Mouse (Mus musculus) testis, postnatal 10 days (tissue): ENCODE results near the gene Cat.

Experiments used
- DNase-seq: peaks from one replicate; pipeline ENCODE4 v3.0.0; 2021; ENCODE audit warnings: low spot score

Cat gene

DNA sequence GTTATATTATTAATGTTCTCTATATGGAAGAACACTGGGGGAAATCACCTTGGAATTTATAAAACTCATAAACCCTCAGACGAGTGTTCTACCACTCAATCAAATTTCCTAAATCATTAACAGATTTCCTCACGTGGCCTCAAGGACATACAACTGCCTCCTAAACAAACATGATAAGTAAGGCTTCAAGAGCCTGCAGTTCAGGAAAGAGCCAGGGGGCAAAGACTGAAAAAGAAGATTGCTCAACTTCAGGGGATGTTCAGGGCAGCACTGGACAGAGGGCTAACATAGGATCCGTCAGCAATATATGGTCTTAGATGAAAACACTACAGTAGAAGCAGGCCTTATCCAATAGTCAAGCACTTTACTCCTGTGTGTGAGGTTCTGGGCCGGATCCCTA lies 7.5 kb downstream of the Cat start:
- DNase-seq: no peak

DNA sequence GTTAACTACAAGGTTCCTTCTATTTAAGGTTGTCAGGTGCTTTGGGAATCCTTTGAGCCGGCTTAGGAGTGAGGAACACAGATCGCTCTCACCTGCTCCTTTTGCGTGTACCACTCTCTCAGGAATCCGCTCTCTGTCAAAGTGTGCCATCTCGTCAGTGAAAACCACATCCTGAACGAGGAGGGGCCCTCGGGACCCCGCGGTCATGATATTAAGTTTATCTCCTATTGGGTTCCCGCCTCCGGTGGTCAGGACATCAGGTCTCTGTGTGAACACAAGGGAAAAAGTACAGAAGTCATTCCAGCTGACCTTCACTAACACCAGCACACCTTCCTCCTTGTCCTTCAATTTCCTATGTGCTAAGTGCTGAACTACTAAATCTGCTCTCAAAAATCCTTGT lies 8.3 kb downstream of the Cat start:
- no peak for DNase-seq

DNA sequence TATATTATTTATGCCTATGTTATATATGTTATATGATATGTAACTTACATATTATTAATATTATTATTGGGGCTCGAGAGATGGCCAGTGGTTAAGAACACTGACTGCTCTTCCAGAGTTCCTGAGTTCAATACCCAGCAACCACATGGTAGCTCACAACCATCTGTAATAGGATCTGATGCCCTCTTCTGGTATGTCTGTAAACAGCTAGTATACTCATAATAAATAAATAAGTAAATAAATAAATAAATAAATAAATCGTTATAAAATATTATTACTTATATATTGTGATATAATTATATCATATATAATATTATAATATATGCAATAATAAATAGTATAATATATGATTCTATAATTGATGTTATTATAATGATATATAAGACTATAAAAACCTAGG lies 8.8 kb downstream of the Cat start:
- DNase-seq: no peak

DNA sequence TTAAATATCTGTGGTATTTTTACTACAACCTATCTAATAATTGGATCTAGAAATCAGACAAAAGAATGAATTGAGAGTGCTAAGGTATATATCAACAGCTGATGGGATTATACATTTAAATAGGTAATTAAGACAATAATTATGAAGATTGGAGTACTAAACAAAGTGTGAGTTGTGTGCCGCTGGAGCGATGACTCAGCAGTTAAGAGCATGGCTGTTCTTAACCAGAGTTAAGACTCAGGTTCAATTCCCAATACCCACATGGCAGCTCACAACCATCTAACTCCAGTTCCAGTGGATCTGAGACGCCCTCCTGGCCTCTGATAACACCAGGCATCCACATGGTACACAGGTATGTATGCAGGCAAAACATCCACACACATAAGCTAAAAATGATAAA lies 11.6 kb downstream of the Cat start:
- DNase-seq: no peak

DNA sequence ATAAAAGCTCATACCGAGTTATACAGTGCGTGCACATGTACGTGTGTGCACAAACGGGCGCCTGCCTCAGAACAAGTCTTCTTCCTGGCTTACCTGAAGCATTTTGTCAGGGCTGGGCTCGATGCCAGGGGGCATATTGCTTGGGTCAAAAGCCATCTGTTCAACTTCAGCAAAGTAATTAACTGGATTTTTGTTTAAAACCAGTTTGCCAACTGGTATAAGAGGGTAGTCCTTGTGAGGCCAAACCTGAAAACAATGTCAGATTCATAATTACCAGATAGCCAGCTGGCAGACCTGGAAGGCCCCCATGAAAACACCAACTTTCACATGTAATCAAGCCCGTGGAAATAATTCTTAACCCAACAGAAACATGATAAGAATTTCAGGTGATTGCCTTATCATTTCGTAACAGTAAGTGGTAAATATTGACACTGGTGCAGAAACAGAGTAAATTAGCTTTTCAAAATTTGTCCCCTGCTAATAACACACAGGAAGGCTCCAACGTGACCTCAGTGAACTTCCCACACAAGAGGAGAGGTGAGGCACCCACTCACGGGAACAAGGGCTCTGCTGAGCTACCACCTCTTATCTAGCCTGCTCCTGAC lies 17.9 kb downstream of the Cat start:
- no peak for DNase-seq

DNA sequence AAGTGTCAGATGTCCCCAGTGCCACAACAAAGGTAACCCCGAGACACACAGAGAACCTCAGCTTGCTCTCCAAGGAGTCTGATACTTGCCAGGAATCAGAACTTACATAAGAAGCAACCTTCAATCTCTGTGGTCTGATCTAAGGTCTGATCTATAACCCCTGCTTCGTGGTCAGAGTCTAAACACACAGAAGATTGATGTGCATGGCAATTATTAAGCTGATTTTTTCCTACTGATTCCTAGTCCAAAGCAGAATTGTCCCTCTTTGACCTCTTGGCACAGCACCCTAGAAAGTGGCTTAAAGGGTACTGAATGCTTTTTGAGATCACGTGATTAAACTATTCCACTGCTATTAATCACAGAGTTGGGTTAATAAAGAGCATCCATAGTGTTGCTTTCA lies 18.7 kb downstream of the Cat start:
- DNase-seq: no peak

DNA sequence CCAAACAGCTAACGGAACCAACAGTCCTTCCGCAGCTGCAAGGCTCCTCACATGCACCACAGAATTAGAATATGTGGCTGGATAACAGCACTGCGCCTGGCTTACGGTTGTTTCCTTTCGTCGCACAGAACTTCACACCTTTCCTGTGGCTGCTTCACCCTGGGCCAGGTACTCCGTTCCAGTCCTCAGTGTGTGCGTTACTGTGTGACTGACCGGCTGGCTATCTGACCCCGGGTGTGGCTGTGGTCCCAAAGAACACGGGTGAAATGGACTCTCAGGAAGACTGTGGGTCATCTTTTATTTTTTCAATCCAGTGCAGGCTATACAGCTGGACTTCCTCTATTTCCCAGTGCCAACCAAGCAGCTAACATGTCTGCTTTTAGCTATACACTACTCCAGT lies 19.5 kb downstream of the Cat start:
- DNase-seq: no peak

DNA sequence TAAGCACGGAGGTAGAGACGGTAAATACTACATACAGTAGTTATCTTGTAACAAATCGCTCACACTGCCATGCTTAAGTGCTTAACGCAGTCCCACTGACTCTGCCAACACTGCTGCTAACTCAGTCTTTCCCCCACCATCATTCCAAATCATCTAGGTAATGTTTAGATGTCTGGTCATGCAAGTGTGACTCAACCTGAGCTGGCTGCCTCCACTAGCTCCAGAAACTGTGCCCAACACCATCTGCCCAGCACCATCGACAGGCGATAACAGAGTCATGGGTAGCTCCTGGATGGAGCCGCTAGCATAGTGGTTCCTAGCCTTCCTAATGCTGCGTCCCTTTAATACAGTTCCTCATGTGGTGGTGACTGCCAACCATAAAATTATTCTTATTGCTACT lies 20.4 kb downstream of the Cat start:
- DNase-seq: no peak

DNA sequence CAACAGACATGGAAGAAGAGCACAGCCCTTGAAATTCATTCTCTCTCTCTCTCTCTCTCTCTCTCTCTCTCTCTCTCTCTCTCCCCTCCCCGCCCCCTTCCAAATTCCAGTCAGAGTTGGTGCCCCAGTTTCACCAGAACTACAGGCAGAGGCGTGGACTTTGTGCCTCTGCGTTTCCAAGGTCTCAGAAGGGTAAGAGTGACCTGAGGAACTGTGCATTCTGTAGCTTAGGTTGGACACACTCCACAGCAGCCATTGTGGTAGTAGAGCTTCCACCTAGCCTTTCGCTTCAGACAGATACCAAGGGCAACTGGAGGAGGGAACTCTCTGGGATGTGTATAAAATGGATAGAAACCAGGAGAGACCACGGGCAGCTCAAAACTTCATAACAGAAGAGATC lies 22.2 kb downstream of the Cat start:
- no peak for DNase-seq

DNA sequence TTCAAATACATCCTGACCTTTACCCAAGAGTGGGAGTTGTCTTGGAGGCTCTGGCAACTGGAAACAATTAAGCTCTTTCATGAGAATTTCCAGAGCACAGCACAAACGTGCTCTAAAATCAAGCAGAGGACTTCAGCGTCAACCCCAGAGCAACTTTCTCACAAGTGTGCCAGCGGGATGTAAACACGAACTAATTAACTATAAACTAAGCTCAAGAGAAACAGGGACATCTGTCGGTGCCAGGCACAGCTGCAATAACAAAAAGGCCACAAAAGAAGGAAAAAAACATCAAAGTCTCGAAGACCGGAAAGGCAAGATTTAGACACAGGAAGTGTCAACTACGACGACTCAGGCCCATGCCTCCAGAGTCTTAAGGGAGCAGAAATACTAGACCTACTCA lies 23.2 kb downstream of the Cat start:
- no peak for DNase-seq

DNA sequence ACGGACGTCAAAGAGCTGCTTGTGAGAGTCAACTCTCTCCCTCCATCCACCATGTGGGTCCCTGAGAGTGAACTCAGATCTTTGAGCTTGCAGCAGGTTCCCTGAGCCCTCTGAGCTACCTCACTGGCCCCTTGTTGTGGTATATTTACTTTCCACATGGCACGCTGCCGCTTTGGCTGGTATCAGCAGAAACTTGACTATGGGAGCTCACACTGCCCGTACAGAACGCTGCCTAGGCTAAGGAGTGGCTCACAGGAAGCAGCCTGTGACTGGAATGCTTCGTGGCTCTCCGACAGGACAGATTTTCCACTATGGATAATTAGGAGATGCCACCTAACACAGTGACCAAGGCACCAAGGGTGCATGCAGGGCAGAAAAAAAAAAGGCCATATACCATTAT lies 23.8 kb downstream of the Cat start:
- no peak for DNase-seq

DNA sequence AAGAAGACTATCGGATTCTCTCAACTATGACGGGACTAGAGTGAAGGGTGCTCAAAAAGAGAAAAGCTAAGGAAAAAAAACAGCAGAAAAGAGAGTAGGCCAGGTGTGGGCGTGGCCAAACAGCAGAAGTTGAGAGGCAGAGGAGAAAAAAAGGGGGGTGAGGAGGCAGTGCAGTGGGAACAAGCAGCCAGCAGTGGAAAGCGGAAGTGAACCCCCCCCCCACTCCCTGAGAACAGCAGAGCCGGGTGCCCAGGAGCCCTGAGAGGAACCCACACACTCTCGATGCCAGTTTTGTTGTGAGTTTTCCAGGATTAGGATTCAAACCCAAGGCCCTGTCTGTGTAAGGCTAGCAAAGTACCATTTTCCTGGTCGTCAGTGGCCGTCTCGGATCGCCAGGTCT lies 25.9 kb downstream of the Cat start:
- DNase-seq: no peak

DNA sequence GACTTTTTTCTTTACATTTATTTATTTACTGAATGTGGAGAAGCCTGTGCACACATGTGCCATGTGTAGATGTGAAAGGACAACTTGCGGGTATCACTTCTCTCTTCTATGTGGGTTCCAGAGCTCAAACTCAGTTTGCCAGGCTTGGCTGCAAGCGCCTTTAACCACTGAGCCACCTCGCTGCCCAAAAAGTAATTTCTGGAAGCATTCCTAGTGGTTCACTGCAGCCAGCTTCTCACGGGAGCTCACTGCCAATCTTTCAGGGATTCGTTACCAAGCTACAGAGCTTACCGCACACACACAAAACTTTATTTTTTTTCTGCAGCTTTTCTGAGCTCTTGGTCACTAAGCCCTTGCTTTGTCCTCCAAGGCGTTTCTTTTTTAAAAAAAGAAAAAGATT lies 27.3 kb downstream of the Cat start:
- no peak for DNase-seq

DNA sequence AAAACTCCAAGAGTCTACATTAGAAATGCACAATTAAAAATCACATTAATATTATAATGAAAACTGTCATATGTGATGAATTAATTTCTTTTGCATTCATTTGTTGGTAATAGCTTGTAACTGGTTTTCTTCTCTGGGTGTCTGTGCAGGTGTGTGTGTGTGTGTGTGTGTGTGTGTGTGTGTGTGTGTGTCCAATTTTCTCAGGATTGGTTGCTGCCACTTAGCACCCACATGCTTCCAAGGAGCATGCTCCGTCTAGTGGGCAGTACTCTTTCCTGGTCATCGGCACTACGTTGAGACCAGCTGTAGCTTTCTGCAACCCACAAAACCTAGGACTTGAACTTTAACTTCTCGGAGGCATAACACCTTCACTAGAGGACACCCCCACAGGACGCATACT lies 27.9 kb downstream of the Cat start:
- no peak for DNase-seq

DNA sequence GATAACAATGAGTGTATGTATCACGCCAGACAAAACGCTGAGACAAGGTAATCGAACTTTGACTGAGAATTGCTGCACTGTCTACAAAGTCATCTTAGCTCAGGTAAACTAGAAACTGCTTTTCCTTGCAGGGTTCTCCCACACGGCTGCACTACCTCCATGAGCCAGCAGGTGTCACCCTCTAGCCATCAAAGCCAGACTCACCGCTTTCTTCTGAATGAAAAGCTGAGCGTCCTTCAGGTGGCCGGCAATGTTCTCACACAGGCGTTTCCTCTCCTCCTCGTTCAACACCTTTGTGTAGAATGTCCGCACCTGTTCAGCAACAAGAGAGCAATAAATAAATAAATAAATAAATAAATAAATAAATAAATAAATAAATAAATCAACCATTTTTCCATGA lies 28.3 kb downstream of the Cat start:
- peak; percentile 91 for DNase-seq

DNA sequence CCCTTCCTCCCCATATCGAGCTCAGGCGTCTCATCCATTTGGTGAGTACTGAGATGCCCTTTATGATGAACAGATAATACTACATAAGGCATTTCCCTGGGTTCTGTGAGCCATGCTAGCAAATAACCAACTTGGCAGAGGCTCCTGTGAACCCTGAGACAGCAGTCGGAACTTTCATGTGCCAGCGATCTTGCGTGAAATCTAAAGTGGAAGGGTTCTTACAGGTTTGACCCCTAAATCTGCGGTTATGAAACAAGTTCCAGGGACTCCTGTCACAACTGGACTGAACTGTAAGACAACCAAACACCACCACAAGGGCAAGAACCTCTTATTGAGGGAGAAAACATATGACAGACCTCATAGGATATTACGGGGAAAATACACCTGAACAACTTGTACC lies 29.2 kb downstream of the Cat start:
- no peak for DNase-seq

DNA sequence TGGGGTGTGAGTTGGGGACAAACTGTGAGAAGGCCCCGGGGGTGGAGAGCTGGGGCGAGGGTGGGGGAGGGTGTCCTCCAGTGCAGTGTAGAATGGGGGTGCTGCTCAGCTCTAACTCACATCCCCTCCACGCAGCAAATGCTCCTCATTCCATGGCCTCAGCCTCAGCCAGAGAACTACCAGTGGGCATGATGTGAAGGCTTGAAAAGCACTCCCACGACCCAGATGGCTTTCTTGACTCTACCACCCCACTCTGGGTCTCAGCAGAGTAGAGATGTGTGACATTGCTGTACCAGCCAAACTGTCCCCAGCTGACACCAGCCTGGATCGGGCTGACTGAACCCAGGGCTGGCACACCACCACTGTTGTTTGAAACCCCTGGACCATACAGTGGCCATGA lies 32.4 kb downstream of the Cat start:
- no peak for DNase-seq

DNA sequence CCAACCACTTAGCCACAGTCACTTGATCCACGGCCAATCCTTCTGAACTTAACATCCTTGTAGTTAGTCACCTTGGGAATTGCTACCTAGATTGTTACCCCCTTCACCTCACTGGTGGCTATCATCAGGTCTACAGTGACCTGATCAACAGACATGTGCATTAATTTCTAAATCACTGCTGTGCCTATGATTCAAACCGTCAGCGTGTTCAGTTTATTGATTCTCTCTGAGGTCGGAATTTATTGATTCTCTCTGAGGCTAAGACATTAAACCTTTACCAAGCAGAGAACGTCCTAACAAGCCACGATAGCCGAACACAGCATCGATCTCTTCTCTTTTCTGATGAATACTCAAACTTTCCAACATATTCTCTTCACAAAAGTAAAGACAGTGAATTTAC lies 34.7 kb downstream of the Cat start:
- DNase-seq: no peak

DNA sequence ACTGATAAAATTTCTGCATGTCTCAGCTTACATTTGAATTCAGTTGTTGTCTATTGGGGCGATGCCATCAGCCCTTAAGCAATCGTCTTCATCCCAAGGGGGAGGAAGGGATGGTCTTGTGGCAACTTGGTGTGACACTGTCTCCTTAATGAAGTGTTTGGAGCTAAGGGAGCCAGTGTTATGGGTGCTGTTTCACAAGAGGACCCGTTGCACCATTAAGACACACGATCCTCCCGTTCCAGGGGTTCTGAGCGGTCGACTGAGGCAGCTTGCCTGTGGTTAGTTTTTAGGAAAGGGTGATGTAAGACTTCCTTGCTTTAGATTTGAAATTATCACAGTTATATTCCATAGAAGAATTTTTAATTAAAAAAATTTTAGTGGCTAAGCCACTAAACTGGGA lies 35.1 kb downstream of the Cat start:
- DNase-seq: no peak

DNA sequence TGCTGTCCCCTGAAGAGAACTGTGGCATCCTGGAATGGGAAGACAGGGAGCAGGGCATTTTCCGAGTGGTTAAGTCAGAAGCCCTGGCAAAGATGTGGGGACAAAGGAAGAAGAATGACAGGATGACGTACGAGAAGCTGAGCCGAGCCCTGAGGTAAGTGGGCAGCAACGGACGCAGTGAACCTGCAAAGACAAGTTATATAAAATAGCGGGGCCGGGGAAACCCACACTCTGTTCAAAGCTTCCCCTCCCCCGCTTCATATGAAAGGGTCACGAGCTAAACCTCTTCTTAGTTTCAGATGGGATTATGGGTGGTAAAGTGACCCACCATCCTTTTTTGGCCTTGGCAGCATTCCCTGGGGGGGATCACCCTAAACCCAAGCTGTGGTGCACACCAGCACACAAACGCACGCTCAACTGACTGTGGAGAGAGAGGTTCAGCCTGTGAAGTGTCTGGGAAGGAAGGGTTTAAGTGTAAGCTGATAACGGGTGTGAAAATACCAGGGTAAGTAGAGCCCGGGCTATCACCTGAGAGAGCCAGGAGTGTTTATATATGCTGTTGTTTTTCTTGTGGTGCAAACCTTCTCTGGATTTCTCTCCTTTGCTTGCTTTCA lies 35.9 kb downstream of the Cat start:
- DNase-seq: no peak

DNA sequence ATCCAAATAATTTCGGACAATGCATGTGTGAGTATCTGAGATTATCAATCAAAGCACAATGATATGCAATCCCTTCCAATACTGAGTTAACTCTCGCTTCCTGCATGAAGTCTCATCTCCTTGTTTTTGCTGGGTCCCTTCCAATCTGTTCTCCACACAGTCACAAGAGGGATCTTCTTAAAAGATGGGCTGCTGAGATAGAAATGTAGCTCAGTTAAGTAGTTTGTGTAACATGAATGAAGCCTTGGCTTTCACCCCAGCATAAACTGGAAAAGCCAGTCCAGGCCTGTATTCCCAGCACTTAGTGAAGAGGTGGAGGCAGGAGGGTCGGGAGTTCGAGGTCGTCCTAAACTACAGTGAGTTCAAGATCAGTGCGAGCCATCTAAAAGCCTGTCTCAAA lies 38.6 kb downstream of the Cat start:
- DNase-seq: no peak

DNA sequence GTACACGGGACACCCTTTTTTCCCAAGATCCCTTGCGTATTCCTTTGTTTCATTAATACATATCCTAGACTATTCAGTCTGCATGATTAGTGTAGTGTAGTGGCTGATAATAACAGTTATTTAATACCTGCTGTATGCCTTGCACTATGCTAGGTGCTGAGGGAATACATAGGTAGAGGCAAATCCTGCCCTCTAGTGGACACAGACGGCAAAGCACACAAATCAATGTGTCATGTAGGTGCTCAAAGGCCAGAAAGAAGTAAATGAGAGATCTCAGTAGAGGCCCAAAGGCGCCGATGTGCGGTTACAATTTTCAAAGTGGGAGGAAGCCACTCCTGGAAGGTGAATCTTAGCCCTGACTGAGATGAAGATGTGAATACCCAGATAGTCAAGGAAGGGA lies 39.2 kb downstream of the Cat start:
- DNase-seq: peak; percentile 60

DNA sequence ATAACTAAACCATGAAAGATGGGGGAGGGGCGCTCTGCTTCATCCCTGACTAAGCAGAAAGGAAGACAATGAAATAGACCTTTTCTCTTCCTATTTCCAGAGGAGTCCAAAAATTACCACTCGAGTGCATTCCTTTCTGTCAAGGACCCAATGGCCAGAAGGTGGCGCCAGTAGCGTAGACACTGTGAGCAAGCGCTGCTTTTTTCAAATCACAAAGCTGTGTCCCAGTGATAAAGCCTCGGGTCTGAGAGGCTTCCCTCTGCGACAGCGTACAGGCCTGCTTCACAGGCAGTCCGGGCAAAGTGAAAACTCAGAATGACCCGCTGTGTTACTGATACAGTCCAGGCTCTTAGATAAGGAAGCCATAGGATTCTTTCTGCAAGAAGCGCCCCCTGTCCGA lies 45.2 kb downstream of the Cat start:
- peak; percentile 89 for DNase-seq

DNA sequence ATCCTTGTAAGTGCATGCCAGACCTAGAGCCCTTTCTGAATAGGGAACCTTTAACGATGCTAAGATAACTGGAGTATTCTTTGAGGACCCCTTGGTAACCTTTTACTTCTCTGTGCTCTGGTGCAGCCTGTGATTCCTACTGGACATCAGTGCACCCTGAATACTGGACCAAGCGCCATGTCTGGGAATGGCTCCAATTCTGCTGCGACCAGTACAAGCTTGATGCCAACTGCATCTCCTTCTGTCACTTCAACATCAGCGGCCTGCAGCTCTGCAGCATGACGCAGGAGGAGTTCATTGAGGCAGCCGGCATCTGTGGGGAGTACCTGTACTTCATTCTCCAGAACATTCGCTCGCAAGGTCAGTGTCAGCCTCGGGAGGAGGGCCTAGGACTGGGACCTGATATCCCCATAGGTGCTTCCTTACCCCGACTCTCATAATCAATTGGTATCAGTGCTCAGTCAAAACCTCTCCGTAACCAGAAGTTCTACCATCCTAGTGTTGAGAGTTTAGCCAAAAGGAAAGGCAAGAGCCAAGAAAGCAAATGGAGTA lies 45.8 kb downstream of the Cat start:
- DNase-seq: no peak
